Mouse (Mus musculus) thymus, postnatal 0 days (tissue): ENCODE measurements around the gene Ggt6. TPM values are rescaled to one million over a fixed set of nuclear protein-coding genes. Genes with fewer than 3 reads are reported as not detected.

Experiments used
- DNase-seq: peaks from one replicate; pipeline ENCODE4 v3.0.0-alpha.2; 2015; ENCODE audit warnings: low spot score
- microRNA-seq: library from miRNA; unstranded; fragments of <30 nt; microRNA quantifications from one replicate; pipeline ENCODE4, GENCODE M21; 2016; ENCODE audit warnings: borderline number of aligned reads
- polyA plus RNA-seq: library from polyadenylated mRNA; unstranded; fragments of >200 nt; fragmentation: Nextera tagmentation; extraction: Ambion mirVana; gene quantifications from 2 replicates; pipeline ENCODE4 v1.2.1, GENCODE M21; 2015

Ggt6 gene
- polyA plus RNA-seq, 1 experiment from 2014 or later: 1.1 TPM

- no peak for DNase-seq
These were observed 38.2 kb downstream of the Ggt6 start for GRCm38 (mm10) chr11:72473540-72473939.

GRCm38 (mm10) chr11:72474926-72475325, 39.6 kb downstream of the Ggt6 start:
- DNase-seq: no peak

- DNase-seq: no peak
These were observed 40.1 kb downstream of the Ggt6 start for GRCm38 (mm10) chr11:72475408-72475807.

GRCm38 (mm10) chr11:72476074-72476625, 40.8 kb downstream of the Ggt6 start:
- no peak for DNase-seq

GRCm38 (mm10) chr11:72477182-72477581, 41.9 kb downstream of the Ggt6 start:
- DNase-seq: no peak

- DNase-seq: no peak
These were observed 42.3 kb downstream of the Ggt6 start for GRCm38 (mm10) chr11:72477653-72478052.

- DNase-seq: no peak
These were observed 42.9 kb downstream of the Ggt6 start for GRCm38 (mm10) chr11:72478228-72478627.

GRCm38 (mm10) chr11:72479499-72479898, 44.2 kb downstream of the Ggt6 start:
- no peak for DNase-seq

GRCm38 (mm10) chr11:72481313-72481712, 46.0 kb downstream of the Ggt6 start:
- no peak for DNase-seq

GRCm38 (mm10) chr11:72481952-72482351, 46.6 kb downstream of the Ggt6 start:
- no peak for DNase-seq

- DNase-seq: no peak
These were observed 49.2 kb downstream of the Ggt6 start for GRCm38 (mm10) chr11:72484549-72484948.

GRCm38 (mm10) chr11:72485157-72485556, 49.8 kb downstream of the Ggt6 start:
- DNase-seq: peak; percentile 11

GRCm38 (mm10) chr11:72485960-72486359, 50.6 kb downstream of the Ggt6 start:
- DNase-seq: no peak

GRCm38 (mm10) chr11:72487171-72487570, 51.8 kb downstream of the Ggt6 start:
- DNase-seq: no peak

GRCm38 (mm10) chr11:72487739-72488138, 52.4 kb downstream of the Ggt6 start:
- no peak for DNase-seq

Small RNAs within 50 kb of the gene (microRNA-seq; reads per million reads assigned to microRNA genes)
- not detected for gene Mir6338

Other genes starting within 250 kb of the Ggt6 start
- 0.06 and 0.07 TPM in 2 replicates for gene Gm43951, start 228.7 kb upstream of the Ggt6 start, polyA plus RNA-seq
- gene 4933427D14Rik, start 228.1 kb upstream of the Ggt6 start, polyA plus RNA-seq: 19.2 and 20.7 TPM in 2 replicates
- 148 and 164 TPM in 2 replicates for gene Txndc17, start 228.0 kb upstream of the Ggt6 start, polyA plus RNA-seq
- 50.1 and 52.1 TPM in 2 replicates for gene Med31, start 219.9 kb upstream of the Ggt6 start, polyA plus RNA-seq
- not detected in 2 replicates for gene Slc13a5, start 168.3 kb upstream of the Ggt6 start, polyA plus RNA-seq
- gene Xaf1, start 133.9 kb upstream of the Ggt6 start, polyA plus RNA-seq: 65.3 and 68.3 TPM in 2 replicates
- 0.16 TPM in 1 of 2 replicates, not detected in the other for gene Fbxo39, start 121.1 kb upstream of the Ggt6 start, polyA plus RNA-seq
- gene Tekt1, start 73.1 kb upstream of the Ggt6 start, polyA plus RNA-seq: 0.60 and 0.62 TPM in 2 replicates
- 3.3 and 4.1 TPM in 2 replicates for gene Smtnl2, start 23.8 kb upstream of the Ggt6 start, polyA plus RNA-seq
- 124 and 128 TPM in 2 replicates for gene Mybbp1a, start 5.8 kb downstream of the Ggt6 start, polyA plus RNA-seq
- 1.4 and 1.5 TPM in 2 replicates for gene Spns2, start 54.4 kb downstream of the Ggt6 start, polyA plus RNA-seq
- 6.4 and 7.6 TPM in 2 replicates for gene Spns3, start 115.0 kb downstream of the Ggt6 start, polyA plus RNA-seq
- 64.1 and 66.6 TPM in 2 replicates for gene Ube2g1, start 171.8 kb downstream of the Ggt6 start, polyA plus RNA-seq